8 mouse cellular contexts compared by ENCODE assay signal in genomic region chr9:114780746-114781525, GRCm38 (mm10). TPM values are rescaled to one million over a fixed set of nuclear protein-coding genes. Genes with fewer than 3 reads are reported as not detected.
DNase-seq lines count a peak whose midpoint lies in the region; ATAC-seq lines count a peak whose summit lies in the region.

No protein-coding gene starts in this region.

- no peaks in the 10 kb centered on the region for H3K9me3 ChIP-seq in forebrain, embryonic 14.5 days (replicated peaks; ENCODE audit: control insufficient read depth, low read length)
- no peaks in the 10 kb centered on the region for H3K9me3 ChIP-seq in hindbrain, embryonic 12.5 days (replicated peaks)
- H3K9me3 ChIP-seq in limb, embryonic 12.5 days = no peaks in the 10 kb centered on the region
- H3K9me3 ChIP-seq in midbrain, embryonic 11.5 days (ENCODE audit: control insufficient read depth, low read length) = no peaks in the 10 kb centered on the region

- ATAC-seq in forebrain, embryonic 14.5 days = peak; percentile 62
- peak; percentile 58 for ATAC-seq in hindbrain, embryonic 12.5 days (ENCODE audit: low FRiP score)
- peak; percentile 32 for ATAC-seq in limb, embryonic 12.5 days (ENCODE audit: insufficient number of reproducible peaks, insufficient read depth, low FRiP score, low TSS enrichment, low read depth)
- peak; percentile 56 for ATAC-seq in midbrain, embryonic 11.5 days (ENCODE audit: low FRiP score)

- peak overlapping the region; percentile 98 for H3K4me2 ChIP-seq in forebrain, embryonic 14.5 days (ENCODE audit: low read length)
- H3K4me2 ChIP-seq in hindbrain, embryonic 12.5 days (replicated peaks) = peak overlapping the region; percentile 92
- H3K4me2 ChIP-seq in limb, embryonic 12.5 days = peak overlapping the region; percentile 89
- H3K4me2 ChIP-seq in midbrain, embryonic 11.5 days = peak overlapping the region; percentile 95

- H3K4me3 ChIP-seq in forebrain, embryonic 14.5 days (ENCODE audit: low read depth, low read length) = peak overlapping the region; percentile 46
- peak overlapping the region; percentile 55 for H3K4me3 ChIP-seq in hindbrain, embryonic 12.5 days
- peak overlapping the region; percentile 69 for H3K4me3 ChIP-seq in limb, embryonic 12.5 days (replicated peaks)
- peak overlapping the region; percentile 50 for H3K4me3 ChIP-seq in midbrain, embryonic 11.5 days (ENCODE audit: low read depth, low read length)

- DNase-seq in cerebellum, postnatal 14 days = peak; percentile 23 to 44
- DNase-seq in cerebellum, adult 9-10 months = no peak
- peak; percentile 72 for DNase-seq in adrenal gland, postnatal 10 days
- peak; percentile 43 for DNase-seq in forebrain, embryonic 14.5 days (ENCODE audit: low spot score)
- DNase-seq in midbrain, embryonic 11.5 days (ENCODE audit: low spot score, missing footprints) = peak; percentile 95
- DNase-seq in spleen, postnatal 14 days (ENCODE audit: low spot score in 2 of 2) = peak; percentile 31 to 48

- no peak overlapping the region for H3K27ac ChIP-seq in forebrain, embryonic 14.5 days (ENCODE audit: low read depth, low read length)
- peak overlapping the region; percentile 1; the same call in 1 of the 2 replicates for H3K27ac ChIP-seq in hindbrain, embryonic 12.5 days
- peak overlapping the region; percentile 85 for H3K27ac ChIP-seq in limb, embryonic 12.5 days
- H3K27ac ChIP-seq in midbrain, embryonic 11.5 days (ENCODE audit: low read depth, low read length) = peak overlapping the region; percentile 35; the same call in 1 of the 2 replicates

- WGBS in forebrain, embryonic 14.5 days = under 1% methylated on average over 38 of the region's 38 CpGs
- WGBS in hindbrain, embryonic 12.5 days = under 1% methylated on average over 38 of the region's 38 CpGs
- under 1% methylated on average over 37 of the region's 38 CpGs for WGBS in limb, embryonic 12.5 days
- WGBS in midbrain, embryonic 11.5 days = under 1% methylated on average over 38 of the region's 38 CpGs

- no peaks in the 10 kb centered on the region for H3K36me3 ChIP-seq in forebrain, embryonic 14.5 days (ENCODE audit: control insufficient read depth, insufficient read depth, low read length)
- no peaks in the 10 kb centered on the region for H3K36me3 ChIP-seq in hindbrain, embryonic 12.5 days
- H3K36me3 ChIP-seq in limb, embryonic 12.5 days = no peaks in the 10 kb centered on the region
- H3K36me3 ChIP-seq in midbrain, embryonic 11.5 days (ENCODE audit: control insufficient read depth, insufficient read depth, low read length) = no peaks in the 10 kb centered on the region

- no peaks in the 10 kb centered on the region for H3K27me3 ChIP-seq in forebrain, embryonic 14.5 days (replicated peaks; ENCODE audit: control insufficient read depth, insufficient read depth, low read length)
- H3K27me3 ChIP-seq in hindbrain, embryonic 12.5 days = no peaks in the 10 kb centered on the region; the same call in 1 of the 2 replicates
- no peaks in the 10 kb centered on the region for H3K27me3 ChIP-seq in limb, embryonic 12.5 days
- no peaks in the 10 kb centered on the region for H3K27me3 ChIP-seq in midbrain, embryonic 11.5 days (ENCODE audit: control insufficient read depth, insufficient read depth, low read length)

- peak overlapping the region; percentile 71 for H3K9ac ChIP-seq in forebrain, embryonic 14.5 days (ENCODE audit: low read length)
- H3K9ac ChIP-seq in hindbrain, embryonic 12.5 days = peak overlapping the region; percentile 63
- peak overlapping the region; percentile 87 for H3K9ac ChIP-seq in limb, embryonic 12.5 days (replicated peaks)
- peak overlapping the region; percentile 80 for H3K9ac ChIP-seq in midbrain, embryonic 11.5 days (ENCODE audit: low read length)

- peaks cover 11% of the 10 kb centered on the region for H3K4me1 ChIP-seq in forebrain, embryonic 14.5 days (ENCODE audit: control insufficient read depth, insufficient read depth, low read length)
- peaks cover 23% of the 10 kb centered on the region for H3K4me1 ChIP-seq in hindbrain, embryonic 12.5 days
- H3K4me1 ChIP-seq in limb, embryonic 12.5 days (replicated peaks) = peaks cover 24% of the 10 kb centered on the region
- peaks cover 29% of the 10 kb centered on the region for H3K4me1 ChIP-seq in midbrain, embryonic 11.5 days (ENCODE audit: control insufficient read depth, insufficient read depth, low read length)

RNA-seq across cellular contexts. Expression of gene Cmtm7, which starts 0.7 kb away (rescaled TPM):
- total RNA-seq in adrenal gland, postnatal 10 days (2021) = 10 to 100 TPM; 32.4 to 32.9 TPM
- polyA plus RNA-seq in forebrain, embryonic 14.5 days (2014; fragmentation: Nextera tagmentation; extraction: Ambion mirVana) = 16.5 and 25.6 TPM in 2 replicates
- polyA plus RNA-seq in hindbrain, embryonic 12.5 days (2016; fragmentation: Nextera tagmentation; extraction: Ambion mirVana) = 43.9 and 50.9 TPM in 2 replicates
- 78.6 and 80.9 TPM in 2 replicates for polyA plus RNA-seq in limb, embryonic 12.5 days (2016; fragmentation: Nextera tagmentation; extraction: Ambion mirVana)
- 51.5 and 60.0 TPM in 2 replicates for polyA plus RNA-seq in midbrain, embryonic 11.5 days (2014; fragmentation: Nextera tagmentation; extraction: Ambion mirVana)

RNA-seq across cellular contexts. Expression of gene Cmtm6, which starts 50.0 kb away (rescaled TPM):
- total RNA-seq in adrenal gland, postnatal 10 days (2021) = 10 to 100 TPM; 59.4 to 61.0 TPM
- polyA plus RNA-seq in forebrain, embryonic 14.5 days (2014; fragmentation: Nextera tagmentation; extraction: Ambion mirVana) = 23.9 and 26.1 TPM in 2 replicates
- 25.8 and 26.0 TPM in 2 replicates for polyA plus RNA-seq in hindbrain, embryonic 12.5 days (2016; fragmentation: Nextera tagmentation; extraction: Ambion mirVana)
- polyA plus RNA-seq in limb, embryonic 12.5 days (2016; fragmentation: Nextera tagmentation; extraction: Ambion mirVana) = 24.9 and 26.1 TPM in 2 replicates
- 26.0 and 26.1 TPM in 2 replicates for polyA plus RNA-seq in midbrain, embryonic 11.5 days (2014; fragmentation: Nextera tagmentation; extraction: Ambion mirVana)
